Mouse (Mus musculus): ENCODE measurements at regions not wholly inside any gene's neighbourhood (a gene's known extent, or its start where the extent isn't known, plus 50 kb on each side); places are given as distances from the start of the nearest gene placed in this dataset.

GRCm38 (mm10) chr11:24696561-24696960 lies 618.7 kb downstream of the Bcl11a start:
- H3K4me1 ChIP-seq (ENCODE audit: insufficient read depth, low read length): no peaks in the 10 kb centered on the region
- ATAC-seq (ENCODE audit: low FRiP score) (no peak), DNase-seq (ENCODE audit: low spot score) (no peak)
- H3K27me3 ChIP-seq (ENCODE audit: insufficient read depth, low read length): no peaks in the 10 kb centered on the region
- H3K4me2 ChIP-seq (ENCODE audit: low read depth, low read length, poor library complexity, severe bottlenecking): no peak overlapping the region
- no peaks in the 10 kb centered on the region for H3K9me3 ChIP-seq (ENCODE audit: low read length)
- WGBS: 50% methylated on average over 7 of the region's 7 CpGs
- H3K4me3 ChIP-seq (ENCODE audit: low read depth, low read length): no peak overlapping the region
- no peak overlapping the region for H3K9ac ChIP-seq (replicated peaks; ENCODE audit: low read length, poor library complexity, severe bottlenecking)
- no peak for TF ChIP-seq CTCF (IDR thresholded peaks at IDR 0.05)
- H3K27ac ChIP-seq (ENCODE audit: low read depth, low read length): no peak overlapping the region
- no peaks in the 10 kb centered on the region for H3K36me3 ChIP-seq (ENCODE audit: insufficient read depth, low read length)

GRCm38 (mm10) chr11:24708790-24709189 lies 630.9 kb downstream of the Bcl11a start:
- H3K27ac ChIP-seq (ENCODE audit: low read depth, low read length): no peak overlapping the region
- DNase-seq (ENCODE audit: low spot score): peak; percentile 58
- H3K27me3 ChIP-seq (ENCODE audit: insufficient read depth, low read length): no peaks in the 10 kb centered on the region
- no peaks in the 10 kb centered on the region for H3K9me3 ChIP-seq (ENCODE audit: low read length)
- no peak overlapping the region for H3K4me2 ChIP-seq (ENCODE audit: low read depth, low read length, poor library complexity, severe bottlenecking)
- WGBS: 69% methylated on average over 3 of the region's 3 CpGs
- no peaks in the 10 kb centered on the region for H3K4me1 ChIP-seq (ENCODE audit: insufficient read depth, low read length)
- H3K36me3 ChIP-seq (ENCODE audit: insufficient read depth, low read length): no peaks in the 10 kb centered on the region
- H3K4me3 ChIP-seq (ENCODE audit: low read depth, low read length): no peak overlapping the region
- peak; percentile 68; the same call in 1 of the 2 replicates for ATAC-seq (ENCODE audit: low FRiP score)
- no peak overlapping the region for H3K9ac ChIP-seq (replicated peaks; ENCODE audit: low read length, poor library complexity, severe bottlenecking)
- no peak for TF ChIP-seq CTCF (IDR thresholded peaks at IDR 0.05)

- no peaks in the 10 kb centered on the region for H3K27me3 ChIP-seq (ENCODE audit: insufficient read depth, low read length)
- no peaks in the 10 kb centered on the region for H3K4me1 ChIP-seq (ENCODE audit: insufficient read depth, low read length)
- no peaks in the 10 kb centered on the region for H3K9me3 ChIP-seq (ENCODE audit: low read length)
- no peaks in the 10 kb centered on the region for H3K36me3 ChIP-seq (ENCODE audit: insufficient read depth, low read length)
- H3K4me3 ChIP-seq (ENCODE audit: low read depth, low read length): no peak overlapping the region
- no peak overlapping the region for H3K4me2 ChIP-seq (ENCODE audit: low read depth, low read length, poor library complexity, severe bottlenecking)
- H3K9ac ChIP-seq (replicated peaks; ENCODE audit: low read length, poor library complexity, severe bottlenecking): no peak overlapping the region
- peak overlapping the region; percentile 38; the same call in 1 of the 2 replicates for H3K27ac ChIP-seq (ENCODE audit: low read depth, low read length)
- no peak for TF ChIP-seq CTCF (IDR thresholded peaks at IDR 0.05)
- no peak for ATAC-seq (ENCODE audit: low FRiP score)
- 43% methylated on average over 12 of the region's 12 CpGs for WGBS
- peak; percentile 51 for DNase-seq (ENCODE audit: low spot score)
Measured at GRCm38 (mm10) chr11:24716539-24717287, 638.9 kb downstream of the Bcl11a start.

- ATAC-seq (ENCODE audit: low FRiP score) (no peak), DNase-seq (ENCODE audit: low spot score) (no peak)
- no peak overlapping the region for H3K4me2 ChIP-seq (ENCODE audit: low read depth, low read length, poor library complexity, severe bottlenecking)
- no peaks in the 10 kb centered on the region for H3K27me3 ChIP-seq (ENCODE audit: insufficient read depth, low read length)
- no peaks in the 10 kb centered on the region for H3K9me3 ChIP-seq (ENCODE audit: low read length)
- TF ChIP-seq CTCF (IDR thresholded peaks at IDR 0.05): no peak
- 84% methylated on average over 5 of the region's 5 CpGs for WGBS
- no peak overlapping the region for H3K27ac ChIP-seq (ENCODE audit: low read depth, low read length)
- no peak overlapping the region for H3K9ac ChIP-seq (replicated peaks; ENCODE audit: low read length, poor library complexity, severe bottlenecking)
- H3K4me1 ChIP-seq (ENCODE audit: insufficient read depth, low read length): no peaks in the 10 kb centered on the region
- no peak overlapping the region for H3K4me3 ChIP-seq (ENCODE audit: low read depth, low read length)
- H3K36me3 ChIP-seq (ENCODE audit: insufficient read depth, low read length): no peaks in the 10 kb centered on the region
Measured at GRCm38 (mm10) chr11:24724259-24724937, 646.5 kb downstream of the Bcl11a start.

- Histone ChIP-seq H3K27me3 (ENCODE audit: insufficient read depth, low read length) (no peaks in the 10 kb centered on the region), H3K27ac (ENCODE audit: low read depth, low read length) (no peak overlapping the region), H3K9me3 (ENCODE audit: low read length) (no peaks in the 10 kb centered on the region), H3K4me3 (ENCODE audit: low read depth, low read length) (no peak overlapping the region), H3K4me2 (ENCODE audit: low read depth, low read length, poor library complexity, severe bottlenecking) (no peak overlapping the region), H3K4me1 (ENCODE audit: insufficient read depth, low read length) (no peaks in the 10 kb centered on the region), H3K9ac (replicated peaks; ENCODE audit: low read length, poor library complexity, severe bottlenecking) (no peak overlapping the region), H3K36me3 (ENCODE audit: insufficient read depth, low read length) (no peaks in the 10 kb centered on the region)
- no peak for TF ChIP-seq CTCF (IDR thresholded peaks at IDR 0.05)
- 33% methylated on average over 3 of the region's 3 CpGs for WGBS
- ATAC-seq (ENCODE audit: low FRiP score) (no peak), DNase-seq (ENCODE audit: low spot score) (no peak)
Measured at GRCm38 (mm10) chr11:24726331-24726730, 648.5 kb downstream of the Bcl11a start.

- H3K27ac ChIP-seq (ENCODE audit: low read depth, low read length): no peak overlapping the region
- no peak overlapping the region for H3K4me3 ChIP-seq (ENCODE audit: low read depth, low read length)
- H3K4me1 ChIP-seq (ENCODE audit: insufficient read depth, low read length): no peaks in the 10 kb centered on the region
- no peak for TF ChIP-seq CTCF (IDR thresholded peaks at IDR 0.05)
- DNase-seq (ENCODE audit: low spot score): no peak
- no peak overlapping the region for H3K4me2 ChIP-seq (ENCODE audit: low read depth, low read length, poor library complexity, severe bottlenecking)
- no peaks in the 10 kb centered on the region for H3K27me3 ChIP-seq (ENCODE audit: insufficient read depth, low read length)
- no peaks in the 10 kb centered on the region for H3K36me3 ChIP-seq (ENCODE audit: insufficient read depth, low read length)
- 50% methylated on average over 1 of the region's 1 CpGs for WGBS
- H3K9ac ChIP-seq (replicated peaks; ENCODE audit: low read length, poor library complexity, severe bottlenecking): no peak overlapping the region
- no peaks in the 10 kb centered on the region for H3K9me3 ChIP-seq (ENCODE audit: low read length)
- ATAC-seq (ENCODE audit: low FRiP score): no peak
Measured at GRCm38 (mm10) chr11:24727404-24727803, 649.5 kb downstream of the Bcl11a start.
